Mouse (Mus musculus): ENCODE data around the gene Vmn1r18. TPM values are rescaled to one million over a fixed set of nuclear protein-coding genes. Genes with fewer than 3 reads are reported as not detected.
"Not testable (repeated sequence)": the region's sequence is repeated elsewhere in the genome, so short reads cannot be mapped to it uniquely, and the experiment has no call there.

The Vmn1r18 gene
- polyA plus RNA-seq (2012; rRNA removed): not detected in 2 replicates

DNA sequence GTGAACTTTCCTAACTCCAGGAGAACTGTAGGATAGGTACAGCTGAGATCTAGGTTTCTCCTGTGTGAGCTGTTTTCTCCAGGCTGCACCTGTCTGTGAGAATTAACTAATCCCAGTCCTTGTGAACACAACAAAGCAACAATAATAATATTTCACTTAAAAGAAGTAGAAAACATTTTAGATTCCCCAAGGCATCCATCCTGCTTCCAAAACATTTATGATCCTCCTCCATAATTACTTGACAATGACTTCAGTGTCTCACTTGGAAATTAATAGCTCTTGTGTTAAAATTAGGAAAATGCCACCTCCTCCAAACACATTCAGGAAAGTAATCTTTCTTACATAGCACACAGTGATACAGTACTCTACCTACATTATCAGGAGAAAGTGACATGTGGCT, at the start of gene Vmn1r18:
Gene Vmn1r18 (minus strand): TSS at position 101 of the 400 bp plus-strand sequence.
- TF ChIP-seq POLR2A (IDR thresholded peaks at IDR 0.05; ENCODE audit: borderline replicate concordance, extremely low read depth, low read depth, low read length) (no peak), CTCF (IDR thresholded peaks at IDR 0.05; ENCODE audit: insufficient read depth, low read length) (no peak)
- DNase-seq: no peak
- no peak within 1 kb of the TSS for H3K4me3 ChIP-seq (replicated peaks; ENCODE audit: extremely low read depth, low read depth, low read length)
- H3K4me1 ChIP-seq (ENCODE audit: control insufficient read depth, insufficient read depth, low read length): no peaks in the 10 kb centered on the region

DNA sequence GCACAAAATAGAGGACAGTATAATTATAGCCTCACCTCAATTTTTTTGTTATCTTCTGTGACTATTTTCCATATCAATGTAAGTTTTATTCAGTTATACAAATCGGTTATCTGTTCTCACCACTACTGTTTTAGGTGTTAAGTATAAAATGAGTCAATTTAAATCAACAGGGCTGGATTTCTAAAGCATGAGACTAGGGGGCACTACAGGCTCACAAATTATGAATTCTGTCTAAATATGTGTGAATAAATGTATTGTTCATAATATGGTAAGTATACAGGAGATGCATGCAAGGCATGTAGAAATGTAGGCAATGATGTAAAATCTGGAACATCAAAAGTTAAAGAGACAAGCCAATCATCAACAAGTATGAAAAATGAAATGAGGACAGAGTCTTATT, 35.6 kb upstream of the Vmn1r18 start:
- TF ChIP-seq CTCF (IDR thresholded peaks at IDR 0.05; ENCODE audit: insufficient read depth, low read length) (no peak), POLR2A (IDR thresholded peaks at IDR 0.05; ENCODE audit: borderline replicate concordance, extremely low read depth, low read depth, low read length) (no peak)
- Histone ChIP-seq H3K4me1 (ENCODE audit: control insufficient read depth, insufficient read depth, low read length) (no peaks in the 10 kb centered on the region), H3K4me3 (replicated peaks; ENCODE audit: extremely low read depth, low read depth, low read length) (no peak overlapping the region)
- WGBS: 76% methylated on average over 1 of the region's 1 CpGs
- no peak for DNase-seq

DNA sequence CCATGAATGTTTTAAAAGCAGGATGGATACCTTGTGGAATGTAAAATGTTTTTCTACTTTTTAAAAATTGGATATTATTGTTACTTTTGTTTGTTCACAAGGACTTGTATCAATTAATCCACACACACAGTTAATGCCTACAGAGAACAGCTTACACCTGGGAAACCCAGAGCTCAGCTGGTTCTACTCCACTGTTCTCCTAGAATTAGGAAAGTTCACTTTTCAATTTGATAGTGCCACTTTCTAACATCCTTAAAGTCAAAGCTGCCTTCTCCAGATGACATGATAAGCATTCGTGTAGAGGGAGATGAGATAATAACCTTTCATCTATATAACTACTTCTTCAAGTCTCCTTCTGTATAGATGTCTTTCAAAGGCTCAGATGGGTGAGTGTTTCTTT, 33.0 kb upstream of the Vmn1r18 start, which contains the start of gene Vmn1r20:
Gene Vmn1r20 (plus strand): TSS at position 301 of the 400 bp plus-strand sequence.
- WGBS: 48% methylated on average over 1 of the region's 1 CpGs

GRCm38 (mm10) chr6:57403480-57403879, 7.9 kb upstream of the Vmn1r18 start, which contains the start of gene Vmn1r19:
TSS of gene Vmn1r19 (plus strand) at chr6:57403780.
- 51% methylated on average over 3 of the region's 3 CpGs for WGBS
- not testable (repeated sequence) for DNase-seq; H3K4me1 ChIP-seq (ENCODE audit: control insufficient read depth, insufficient read depth, low read length); H3K4me3 ChIP-seq (replicated peaks; ENCODE audit: extremely low read depth, low read depth, low read length)

More for the DNA sequence above, 33.0 kb upstream of the Vmn1r18 start, which contains the start of gene Vmn1r20:
- H3K4me3 ChIP-seq (replicated peaks; ENCODE audit: extremely low read depth, low read depth, low read length): no peak within 1 kb of the TSS
- no peak for DNase-seq
- H3K4me1 ChIP-seq (ENCODE audit: control insufficient read depth, insufficient read depth, low read length): no peaks in the 10 kb centered on the region
- TF ChIP-seq POLR2A (IDR thresholded peaks at IDR 0.05; ENCODE audit: borderline replicate concordance, extremely low read depth, low read depth, low read length): no peak
- no peak for TF ChIP-seq CTCF (IDR thresholded peaks at IDR 0.05; ENCODE audit: insufficient read depth, low read length)

DNA sequence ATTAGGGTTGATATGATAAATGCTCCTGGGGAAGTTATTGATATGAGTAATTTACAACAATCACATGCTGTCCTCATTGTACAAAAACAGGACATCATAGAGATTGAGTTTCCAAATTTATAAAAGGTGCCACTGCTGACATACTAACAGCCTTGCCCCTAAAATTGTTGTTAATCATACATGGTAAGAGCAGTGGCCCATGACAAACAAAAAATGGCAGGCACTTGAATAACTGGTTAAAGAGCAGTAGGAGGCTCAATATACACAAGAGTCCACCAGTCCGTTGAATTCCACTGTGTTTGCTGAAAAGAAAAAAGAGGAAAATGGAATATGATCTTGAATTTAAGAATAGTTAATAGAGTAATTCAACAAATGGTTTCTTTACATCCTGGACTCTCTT, 28.1 kb downstream of the Vmn1r18 start:
- 86% methylated on average over 1 of the region's 1 CpGs for WGBS
- DNase-seq: no peak
- TF ChIP-seq POLR2A (IDR thresholded peaks at IDR 0.05; ENCODE audit: borderline replicate concordance, extremely low read depth, low read depth, low read length) (no peak), CTCF (IDR thresholded peaks at IDR 0.05; ENCODE audit: insufficient read depth, low read length) (no peak)
- Histone ChIP-seq H3K4me1 (ENCODE audit: control insufficient read depth, insufficient read depth, low read length) (no peaks in the 10 kb centered on the region), H3K4me3 (replicated peaks; ENCODE audit: extremely low read depth, low read depth, low read length) (no peak overlapping the region)

GRCm38 (mm10) chr6:57365866-57366265, 29.7 kb downstream of the Vmn1r18 start:
- not testable (repeated sequence) for DNase-seq; H3K4me1 ChIP-seq (ENCODE audit: control insufficient read depth, insufficient read depth, low read length); H3K4me3 ChIP-seq (replicated peaks; ENCODE audit: extremely low read depth, low read depth, low read length)
- WGBS: 88% methylated on average over 1 of the region's 1 CpGs

DNA sequence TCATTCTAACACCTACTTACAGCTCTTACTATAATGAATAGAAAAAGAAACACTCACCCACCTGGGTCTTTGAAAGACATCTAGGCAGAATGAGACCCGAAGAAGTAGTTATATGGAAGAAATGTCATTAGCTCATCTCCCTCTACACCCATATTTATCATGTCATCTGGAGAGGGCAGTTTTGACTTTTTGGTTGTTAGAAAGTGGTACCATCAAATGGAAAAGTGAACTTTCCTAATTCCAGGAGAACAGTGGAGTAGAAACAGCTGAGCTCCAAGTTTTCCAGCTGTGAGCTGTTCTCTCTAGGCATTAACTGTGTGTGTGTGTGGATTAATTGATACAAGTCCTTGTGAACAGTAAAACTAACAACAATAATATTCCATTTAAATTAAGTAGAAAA, 32.0 kb downstream of the Vmn1r18 start, which contains the start of gene Vmn1r17:
Gene Vmn1r17 (minus strand): TSS at position 101 of the 400 bp plus-strand sequence.
- no peak for TF ChIP-seq CTCF (IDR thresholded peaks at IDR 0.05; ENCODE audit: insufficient read depth, low read length)
- 85% methylated on average over 1 of the region's 1 CpGs for WGBS
- DNase-seq: no peak
- Histone ChIP-seq H3K4me3 (replicated peaks; ENCODE audit: extremely low read depth, low read depth, low read length) (no peak within 1 kb of the TSS), H3K4me1 (ENCODE audit: control insufficient read depth, insufficient read depth, low read length) (no peaks in the 10 kb centered on the region)

DNA sequence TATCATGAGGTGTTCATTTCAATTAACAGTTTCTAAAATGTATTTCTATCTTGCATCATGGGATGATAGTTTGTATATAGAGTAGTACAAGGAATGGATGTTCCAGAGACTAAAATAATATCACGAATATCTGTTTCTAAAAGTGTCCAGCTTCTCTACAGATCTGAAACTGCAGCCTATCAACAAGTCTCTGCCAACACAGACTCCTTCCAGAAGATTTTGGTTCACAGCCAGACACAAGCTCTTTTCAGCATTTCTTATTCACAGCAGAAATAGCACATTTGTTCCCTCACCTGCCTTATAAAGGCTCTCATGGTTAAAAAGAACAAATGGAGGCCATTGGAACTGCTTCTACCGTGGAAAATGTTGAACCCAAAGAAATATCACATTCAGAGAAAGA, 38.7 kb downstream of the Vmn1r18 start:
- WGBS: 51% methylated on average over 2 of the region's 2 CpGs
- Histone ChIP-seq H3K4me3 (replicated peaks; ENCODE audit: extremely low read depth, low read depth, low read length) (no peak overlapping the region), H3K4me1 (ENCODE audit: control insufficient read depth, insufficient read depth, low read length) (no peaks in the 10 kb centered on the region)
- DNase-seq: no peak
- TF ChIP-seq CTCF (IDR thresholded peaks at IDR 0.05; ENCODE audit: insufficient read depth, low read length) (no peak), POLR2A (IDR thresholded peaks at IDR 0.05; ENCODE audit: borderline replicate concordance, extremely low read depth, low read depth, low read length) (no peak)

DNA sequence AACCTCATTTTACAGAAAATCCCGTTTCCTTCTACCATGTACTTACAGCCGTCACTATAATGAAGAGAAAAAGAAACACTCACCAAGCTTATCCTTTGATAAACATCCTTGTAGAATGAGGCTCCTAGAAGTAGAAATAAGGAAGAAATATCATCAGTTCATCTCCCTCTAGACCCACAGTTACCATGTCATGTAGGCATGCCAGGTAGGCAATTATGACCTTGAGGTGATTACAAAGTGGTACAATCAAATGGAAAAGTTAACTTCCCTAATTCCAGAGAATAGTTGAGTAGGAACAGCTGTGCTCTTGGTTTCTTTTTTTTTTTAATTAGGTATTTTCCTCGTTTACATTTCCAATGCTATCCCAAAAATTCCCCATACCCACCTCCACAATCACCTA, 66.2 kb downstream of the Vmn1r18 start, which contains the start of gene Vmn1r16:
Gene Vmn1r16 (minus strand): TSS at position 101 of the 400 bp plus-strand sequence.
- TF ChIP-seq CTCF (IDR thresholded peaks at IDR 0.05; ENCODE audit: insufficient read depth, low read length) (no peak), POLR2A (IDR thresholded peaks at IDR 0.05; ENCODE audit: borderline replicate concordance, extremely low read depth, low read depth, low read length) (no peak)
- H3K4me1 ChIP-seq (ENCODE audit: control insufficient read depth, insufficient read depth, low read length): no peaks in the 10 kb centered on the region
- no peak within 1 kb of the TSS for H3K4me3 ChIP-seq (replicated peaks; ENCODE audit: extremely low read depth, low read depth, low read length)
- DNase-seq: no peak
- 65% methylated on average over 3 of the region's 3 CpGs for WGBS

Other genes starting within 250 kb of the Vmn1r18 start
- not detected in 2 replicates for gene Vmn1r12, start 238.9 kb downstream of the Vmn1r18 start, polyA plus RNA-seq (2012; rRNA removed)
- not detected in 2 replicates for gene Vmn1r13, start 192.5 kb downstream of the Vmn1r18 start, polyA plus RNA-seq (2012; rRNA removed)
- gene Vmn1r14, start 164.1 kb downstream of the Vmn1r18 start, polyA plus RNA-seq (2012; rRNA removed): not detected in 2 replicates
- gene Vmn1r15, start 137.8 kb downstream of the Vmn1r18 start, polyA plus RNA-seq (2012; rRNA removed): not detected in 2 replicates
- gene Vmn1r16, start 66.3 kb downstream of the Vmn1r18 start, polyA plus RNA-seq (2012; rRNA removed): not detected in 2 replicates
- gene Vmn1r17, start 32.1 kb downstream of the Vmn1r18 start, polyA plus RNA-seq (2012; rRNA removed): not detected in 2 replicates
- gene Vmn1r19, start 8.0 kb upstream of the Vmn1r18 start, polyA plus RNA-seq (2012; rRNA removed): not detected in 2 replicates
- not detected in 2 replicates for gene Vmn1r20, start 33.1 kb upstream of the Vmn1r18 start, polyA plus RNA-seq (2012; rRNA removed)
- 1.5 and 2.9 TPM in 2 replicates for gene Ppm1k, start 139.7 kb upstream of the Vmn1r18 start, polyA plus RNA-seq (2012; rRNA removed)
- gene Herc6, start 185.2 kb upstream of the Vmn1r18 start, polyA plus RNA-seq (2012; rRNA removed): 9.9 and 11.6 TPM in 2 replicates

All from lung, adult 2 months (tissue).